Mouse (Mus musculus) forebrain, embryonic 11.5 days (tissue): ENCODE measurements around the gene Hlcs. TPM values are rescaled to one million over a fixed set of nuclear protein-coding genes. Genes with fewer than 3 reads are reported as not detected.

Experiments used
- ATAC-seq: fragments of 200-750 bp; cut with Nextera tagmentation; replicated peaks from 2 replicates; pipeline ENCODE4 v1.8.0; 2017; ENCODE audit warnings: moderate TSS enrichment; ENCODE audit not compliant: low FRiP score
- DNase-seq: peaks from one replicate; pipeline ENCODE4 v3.0.0-alpha.2; 2017; ENCODE audit warnings: low spot score
- H3K27ac ChIP-seq: fragments of 300-500 bp; sonication (generic); 2 replicates; pipeline ENCODE4 v1.5.1; 2014; ENCODE audit warnings: low read depth, low read length
- H3K27me3 ChIP-seq: fragments of 300-500 bp; sonication (generic); 2 replicates; pipeline ENCODE4 v1.6.1; 2014; ENCODE audit warnings: mild to moderate bottlenecking, low read length, mixed read lengths; ENCODE audit not compliant: control insufficient read depth, insufficient read depth
- H3K36me3 ChIP-seq: fragments of 300-500 bp; sonication (generic); 2 replicates; pipeline ENCODE4 v1.6.1; 2014; ENCODE audit warnings: mild to moderate bottlenecking, low read length, moderate library complexity, mixed read lengths; ENCODE audit not compliant: control insufficient read depth, insufficient read depth
- H3K4me1 ChIP-seq: fragments of 300-500 bp; sonication (generic); replicated peaks from 2 replicates; pipeline ENCODE4 v1.6.1; 2014; ENCODE audit warnings: low read length, mixed read lengths; ENCODE audit not compliant: control insufficient read depth, insufficient read depth
- H3K4me2 ChIP-seq: fragments of 300-500 bp; sonication (generic); 2 replicates; pipeline ENCODE4 v1.6.1; 2014; ENCODE audit warnings: low read depth, mild to moderate bottlenecking, low read length, moderate library complexity, mixed read lengths; ENCODE audit not compliant: severe bottlenecking
- H3K4me3 ChIP-seq: fragments of 300-500 bp; sonication (generic); 2 replicates; pipeline ENCODE4 v1.5.1; 2014; ENCODE audit warnings: low read depth, low read length
- H3K9ac ChIP-seq: fragments of 300-500 bp; sonication (generic); 2 replicates; pipeline ENCODE4 v1.6.1; 2014; ENCODE audit warnings: low read length
- H3K9me3 ChIP-seq: fragments of 300-500 bp; sonication (generic); 2 replicates; pipeline ENCODE4 v1.6.1; 2016; ENCODE audit warnings: low read length, mixed read lengths; ENCODE audit not compliant: control insufficient read depth
- WGBS: fragments of 180-500 bp; shearing (Covaris S2); extraction: QIAGEN DNeasy Blood & Tissue Kit; methylation state at CpG from one replicate; pipeline ENCODE4 v1.1.7; 2014; 5-methylcytosine and 5-hydroxymethylcytosine counted together
- polyA plus RNA-seq: library from polyadenylated mRNA; unstranded; fragments of >200 nt; fragmentation: Nextera tagmentation; extraction: Ambion mirVana; gene quantifications from 2 replicates; pipeline ENCODE4 v1.2.1, GENCODE M21; 2014

Gene Hlcs
- polyA plus RNA-seq, 1 experiment from 2014 or later, result 13.8 TPM

- Histone ChIP-seq H3K4me3 (no peak overlapping the region), H3K9me3 (no peaks in the 10 kb centered on the region), H3K27ac (no peak overlapping the region), H3K9ac (no peak overlapping the region), H3K4me2 (no peak overlapping the region; the same call in 1 of the 2 replicates), H3K36me3 (no peaks in the 10 kb centered on the region), H3K27me3 (peaks cover 77% of the 10 kb centered on the region), H3K4me1 (peaks cover 2% of the 10 kb centered on the region)
- ATAC-seq, result no peak
- WGBS, result 1% methylated on average over 26 of the region's 26 CpGs
- no peak for DNase-seq
Measured at GRCm38 (mm10) chr16:94095109-94095822, 218.1 kb downstream of the Hlcs start.

DNA sequence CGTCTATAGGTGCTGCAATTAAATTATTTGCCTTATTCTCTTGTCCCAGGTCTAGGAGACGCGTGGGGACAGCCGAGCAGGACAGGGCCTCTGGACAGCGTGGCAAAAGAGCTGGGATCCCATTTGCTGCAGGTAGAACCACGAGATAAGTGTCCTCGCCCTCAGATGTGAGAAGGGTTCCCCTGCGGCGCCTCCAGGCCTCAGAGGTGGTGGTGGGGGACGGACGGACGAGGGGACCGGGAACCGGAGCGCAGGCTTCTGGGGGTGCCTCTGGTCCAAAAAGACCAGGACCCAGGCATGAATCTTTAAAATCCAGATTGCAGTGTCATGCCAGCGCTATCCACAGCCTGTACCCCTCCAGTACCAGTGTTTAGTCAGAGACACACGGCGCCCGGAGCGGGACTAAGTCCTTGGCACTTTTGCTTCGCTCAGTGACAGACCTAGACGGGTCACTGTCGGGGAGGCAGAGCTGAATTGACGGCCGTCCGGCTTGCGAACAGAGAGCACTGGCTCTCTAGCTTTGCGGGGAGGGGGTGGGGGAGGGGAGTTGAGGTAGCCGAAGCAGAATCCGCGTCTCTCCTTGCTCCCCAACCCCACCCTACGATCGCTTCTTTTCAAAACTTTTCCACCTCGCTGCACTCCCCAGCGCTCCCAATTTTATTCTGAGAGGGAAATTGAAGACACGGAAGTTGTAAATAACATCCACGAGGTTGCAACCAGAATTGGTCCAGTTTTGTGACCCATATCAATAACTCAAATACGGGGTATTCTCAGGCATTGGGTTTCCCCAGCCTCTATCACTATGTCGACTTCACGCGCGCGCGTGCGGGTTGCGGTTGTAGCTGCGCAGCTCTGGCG, 218.9 kb downstream of the Hlcs start:
- peak; percentile 59 for DNase-seq
- WGBS, result under 1% methylated on average over 48 of the region's 48 CpGs

GRCm38 (mm10) chr16:94093151-94093863, 220.1 kb downstream of the Hlcs start:
- Histone ChIP-seq H3K4me1 (peaks cover 2% of the 10 kb centered on the region), H3K36me3 (no peaks in the 10 kb centered on the region), H3K27ac (no peak overlapping the region), H3K9ac (no peak overlapping the region), H3K4me3 (no peak overlapping the region), H3K9me3 (no peaks in the 10 kb centered on the region), H3K4me2 (no peak overlapping the region), H3K27me3 (peaks cover 93% of the 10 kb centered on the region)
- DNase-seq (peak; percentile 60), ATAC-seq (no peak)
- under 1% methylated on average over 24 of the region's 24 CpGs for WGBS

More for the DNA sequence above, 218.9 kb downstream of the Hlcs start:
- no peak overlapping the region for H3K4me3 ChIP-seq
- H3K36me3 ChIP-seq, result no peaks in the 10 kb centered on the region
- H3K27me3 ChIP-seq, result peaks cover 84% of the 10 kb centered on the region
- no peaks in the 10 kb centered on the region for H3K9me3 ChIP-seq
- ATAC-seq, result no peak
- no peak overlapping the region for H3K9ac ChIP-seq
- no peak overlapping the region for H3K27ac ChIP-seq
- no peak overlapping the region for H3K4me2 ChIP-seq
- H3K4me1 ChIP-seq, result peaks cover 2% of the 10 kb centered on the region

- no peak overlapping the region for H3K27ac ChIP-seq
- no peaks in the 10 kb centered on the region for H3K9me3 ChIP-seq
- no peak overlapping the region for H3K4me2 ChIP-seq
- no peak overlapping the region for H3K4me3 ChIP-seq
- H3K9ac ChIP-seq, result no peak overlapping the region
- peaks cover 93% of the 10 kb centered on the region for H3K27me3 ChIP-seq
- WGBS, result under 1% methylated on average over 12 of the region's 12 CpGs
- no peak for DNase-seq
- peaks cover 2% of the 10 kb centered on the region for H3K4me1 ChIP-seq
- no peak for ATAC-seq
- no peaks in the 10 kb centered on the region for H3K36me3 ChIP-seq
Measured at GRCm38 (mm10) chr16:94092511-94093150, 220.7 kb downstream of the Hlcs start.

DNA sequence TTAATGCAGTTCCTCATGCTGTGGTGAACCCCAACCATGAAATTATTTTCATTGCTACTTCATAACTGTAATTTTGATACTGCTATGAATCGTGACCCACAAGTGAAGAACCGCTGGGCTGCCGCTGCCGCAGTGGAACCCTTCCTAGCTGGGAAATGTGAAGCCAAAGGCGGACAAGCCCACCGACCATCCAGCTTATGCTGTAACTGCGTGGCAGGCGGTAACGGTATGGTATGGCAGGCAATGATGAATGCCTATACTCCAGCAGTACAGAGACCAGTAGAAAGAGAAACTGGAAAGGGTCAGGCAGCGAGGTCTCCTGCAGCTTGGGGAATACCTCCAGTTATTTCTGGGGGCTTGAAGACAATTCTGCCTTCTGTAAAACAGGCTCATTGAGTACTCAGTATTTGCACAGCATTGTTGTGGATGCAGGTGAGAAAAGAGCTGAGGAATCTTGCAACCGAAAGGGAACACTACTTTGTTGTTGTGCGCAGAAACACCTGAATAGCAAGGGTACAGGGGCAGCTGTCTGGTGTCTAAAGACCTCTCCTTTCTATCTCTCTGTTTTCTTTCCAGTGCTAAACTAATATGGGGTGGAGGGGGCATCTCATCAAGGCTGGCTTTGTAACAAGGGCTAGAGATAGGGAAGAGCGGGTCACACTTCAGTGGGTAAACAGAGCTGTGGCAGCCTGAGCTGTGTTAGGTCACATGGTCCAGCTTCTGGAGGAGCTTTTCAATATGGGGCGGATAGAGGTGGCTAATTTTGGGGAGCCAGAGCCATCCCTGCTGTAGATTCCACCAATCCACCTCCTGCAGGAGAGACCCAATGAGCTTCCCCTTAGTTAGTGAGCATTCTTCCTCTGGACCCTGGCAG, 224.3 kb downstream of the Hlcs start:
- Histone ChIP-seq H3K27ac (no peak overlapping the region), H3K4me2 (no peak overlapping the region)

GRCm38 (mm10) chr16:94088226-94088748, 225.1 kb downstream of the Hlcs start:
- Histone ChIP-seq H3K36me3 (no peaks in the 10 kb centered on the region), H3K9me3 (no peaks in the 10 kb centered on the region), H3K4me2 (no peak overlapping the region), H3K27ac (no peak overlapping the region), H3K4me3 (no peak overlapping the region), H3K4me1 (peaks cover 21% of the 10 kb centered on the region), H3K9ac (no peak overlapping the region), H3K27me3 (peaks cover 97% of the 10 kb centered on the region)
- no peak for DNase-seq
- no peak for ATAC-seq
- WGBS, result 2% methylated on average over 11 of the region's 11 CpGs

More for the DNA sequence above, 224.3 kb downstream of the Hlcs start:
- DNase-seq (no peak), ATAC-seq (no peak)
- Histone ChIP-seq H3K4me1 (peaks cover 21% of the 10 kb centered on the region), H3K9me3 (no peaks in the 10 kb centered on the region), H3K27me3 (peaks cover 97% of the 10 kb centered on the region), H3K36me3 (no peaks in the 10 kb centered on the region), H3K9ac (no peak overlapping the region), H3K4me3 (no peak overlapping the region)
- 3% methylated on average over 14 of the region's 14 CpGs for WGBS

DNA sequence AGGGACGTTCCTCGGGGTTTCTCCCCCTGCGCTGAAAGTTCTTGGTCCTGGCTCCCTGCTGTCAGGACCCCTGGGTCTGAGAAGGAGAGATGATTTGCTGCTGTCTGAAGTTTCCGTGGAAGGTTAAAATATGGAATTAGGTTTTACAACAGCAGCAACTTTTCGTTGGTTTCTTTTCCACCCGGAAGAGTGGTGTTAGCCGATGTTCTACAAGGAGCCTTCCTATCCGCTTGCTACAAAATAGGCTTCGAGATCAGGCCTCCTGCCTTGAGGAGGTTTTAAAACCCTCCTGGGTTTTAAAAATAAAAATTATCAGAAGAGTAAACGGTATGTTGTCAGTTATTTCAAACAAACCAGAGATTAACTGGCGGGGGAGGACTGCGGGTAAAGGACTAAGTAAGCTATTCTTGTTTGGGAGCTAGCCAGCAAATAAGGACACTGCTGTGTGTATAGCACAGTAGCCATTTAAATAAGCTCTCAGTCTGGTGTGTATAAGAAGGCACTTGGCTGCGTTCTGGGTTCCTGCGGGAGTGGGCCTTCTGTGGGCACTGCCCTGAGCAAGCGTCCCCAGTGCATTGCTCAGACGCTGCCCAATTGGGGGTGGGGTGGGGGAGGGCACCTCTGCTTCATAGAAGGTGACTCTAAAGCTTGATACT, 225.7 kb downstream of the Hlcs start:
- H3K4me1 ChIP-seq, result peaks cover 21% of the 10 kb centered on the region
- no peak overlapping the region for H3K4me3 ChIP-seq
- H3K9me3 ChIP-seq, result no peaks in the 10 kb centered on the region
- ATAC-seq (no peak), DNase-seq (no peak)
- H3K27me3 ChIP-seq, result peaks cover 97% of the 10 kb centered on the region
- no peak overlapping the region for H3K9ac ChIP-seq
- H3K27ac ChIP-seq, result no peak overlapping the region
- 2% methylated on average over 16 of the region's 16 CpGs for WGBS
- no peaks in the 10 kb centered on the region for H3K36me3 ChIP-seq
- H3K4me2 ChIP-seq, result peak overlapping the region; percentile 21; the same call in 1 of the 2 replicates
